Mouse (Mus musculus) lung, postnatal 0 days (tissue): ENCODE data around the gene Plekhf1. TPM values are rescaled to one million over a fixed set of nuclear protein-coding genes. Genes with fewer than 3 reads are reported as not detected.

Experiments
- ATAC-seq: fragments of 200-750 bp; cut with Nextera tagmentation; 2 replicates; pipeline ENCODE4 v1.8.0; 2017; ENCODE audit warnings: moderate library complexity
- DNase-seq: peaks from one replicate; pipeline ENCODE4 v3.0.0-alpha.2; 2016; ENCODE audit warnings: low spot score
- H3K27ac ChIP-seq: fragments of 300-500 bp; sonication (generic); 2 replicates; pipeline ENCODE4 v1.5.1; 2014; ENCODE audit warnings: antibody characterized with exemption, mild to moderate bottlenecking, low read length, mixed read lengths
- H3K27me3 ChIP-seq: fragments of 300-500 bp; sonication (generic); replicated peaks from 2 replicates; pipeline ENCODE4 v1.6.1; 2014; ENCODE audit warnings: low read length, mixed read lengths; ENCODE audit not compliant: insufficient read depth
- H3K36me3 ChIP-seq: fragments of 300-500 bp; sonication (generic); 2 replicates; pipeline ENCODE4 v1.6.1; 2014; ENCODE audit warnings: low read length, mixed read lengths; ENCODE audit not compliant: insufficient read depth
- H3K4me1 ChIP-seq: fragments of 300-500 bp; sonication (generic); 2 replicates; pipeline ENCODE4 v1.6.1; 2014; ENCODE audit warnings: antibody characterized with exemption, low read depth, low read length, mixed read lengths; ENCODE audit not compliant: insufficient read depth
- H3K4me2 ChIP-seq: fragments of 300-500 bp; sonication (generic); replicated peaks from 2 replicates; pipeline ENCODE4 v1.6.1; 2014; ENCODE audit warnings: low read depth, mild to moderate bottlenecking, low read length, moderate library complexity, mixed read lengths
- H3K4me3 ChIP-seq: fragments of 300-500 bp; sonication (generic); 2 replicates; pipeline ENCODE4 v1.5.1; 2014; ENCODE audit warnings: low read depth, low read length
- H3K9ac ChIP-seq: fragments of 300-500 bp; sonication (generic); replicated peaks from 2 replicates; pipeline ENCODE4 v1.6.1; 2014; ENCODE audit warnings: low read depth, mild to moderate bottlenecking
- H3K9me3 ChIP-seq: fragments of 300-500 bp; sonication (generic); 2 replicates; pipeline ENCODE4 v1.6.1; 2016; ENCODE audit warnings: low read length, mixed read lengths
- CTCF ChIP-seq: IDR thresholded peaks from 2 replicates; pipeline ENCODE4 v1.5.1; 2016; ENCODE audit warnings: antibody characterized with exemption, mild to moderate bottlenecking
- EP300 ChIP-seq: IDR thresholded peaks from 2 replicates; pipeline ENCODE4 v1.6.1; 2016; ENCODE audit warnings: antibody characterized with exemption, mild to moderate bottlenecking, control low read depth
- WGBS: fragments of 180-500 bp; shearing (Covaris S2); extraction: QIAGEN DNeasy Blood & Tissue Kit; methylation state at CpG from one replicate; pipeline ENCODE4 v1.1.7; 2014; 5-methylcytosine and 5-hydroxymethylcytosine counted together
- polyA plus RNA-seq: library from polyadenylated mRNA; unstranded; fragments of >200 nt; fragmentation: Nextera tagmentation; extraction: Ambion mirVana; gene quantifications from 2 replicates; pipeline ENCODE4 v1.2.1, GENCODE M21; 2015

Gene Plekhf1
- polyA plus RNA-seq, 1 experiment from 2014 or later: 3.9 TPM

- DNase-seq (no peak), ATAC-seq (no peak)
- Histone ChIP-seq H3K9ac (no peak overlapping the region), H3K9me3 (no peaks in the 10 kb centered on the region), H3K27me3 (no peaks in the 10 kb centered on the region), H3K4me1 (peaks cover 5% of the 10 kb centered on the region; the same call in 1 of the 2 replicates), H3K27ac (no peak overlapping the region), H3K4me2 (0 out of 2 replicates have a peak overlapping the region, but pooled peaks have one; percentile 93), H3K36me3 (no peaks in the 10 kb centered on the region), H3K4me3 (no peak overlapping the region)
- no peak for TF ChIP-seq EP300
- no peak for TF ChIP-seq CTCF
- WGBS: 85% methylated on average over 6 of the region's 6 CpGs
Measured at GRCm38 (mm10) chr7:38184786-38185185, 43.0 kb downstream of the Plekhf1 start.

GRCm38 (mm10) chr7:38184418-38184745 lies 43.4 kb downstream of the Plekhf1 start:
- WGBS: 21% methylated on average over 1 of the region's 1 CpGs
- peak overlapping the region; percentile 79; the same call in 1 of the 2 replicates for H3K27ac ChIP-seq
- peaks cover 5% of the 10 kb centered on the region; the same call in 1 of the 2 replicates for H3K4me1 ChIP-seq
- peak overlapping the region; percentile 56; the same call in 1 of the 2 replicates for H3K4me3 ChIP-seq
- no peaks in the 10 kb centered on the region for H3K9me3 ChIP-seq
- peak overlapping the region; percentile 93 for H3K4me2 ChIP-seq
- 0 out of 2 replicates have a peak overlapping the region, but pooled peaks have one; percentile 37 for H3K9ac ChIP-seq
- no peaks in the 10 kb centered on the region for H3K27me3 ChIP-seq
- ATAC-seq (no peak), DNase-seq (no peak)
- no peak for TF ChIP-seq EP300
- no peak for TF ChIP-seq CTCF
- no peaks in the 10 kb centered on the region for H3K36me3 ChIP-seq

- ATAC-seq (peak; percentile 86), DNase-seq (peak; percentile 81)
- H3K27me3 ChIP-seq: no peaks in the 10 kb centered on the region
- peak overlapping the region; percentile 93 for H3K4me2 ChIP-seq
- peak overlapping the region; percentile 37 for H3K9ac ChIP-seq
- WGBS: 4% methylated on average over 28 of the region's 36 CpGs
- H3K36me3 ChIP-seq: no peaks in the 10 kb centered on the region
- H3K27ac ChIP-seq: peak overlapping the region; percentile 79
- H3K4me3 ChIP-seq: peak overlapping the region; percentile 56
- H3K4me1 ChIP-seq: peaks cover 5% of the 10 kb centered on the region; the same call in 1 of the 2 replicates
- H3K9me3 ChIP-seq: no peaks in the 10 kb centered on the region
- TF ChIP-seq EP300 (no peak), CTCF (no peak)
Measured at GRCm38 (mm10) chr7:38183709-38184417, 44.0 kb downstream of the Plekhf1 start.

GRCm38 (mm10) chr7:38182962-38183687 lies 44.7 kb downstream of the Plekhf1 start, which contains the start of gene 1600014C10Rik:
TSS of gene 1600014C10Rik (plus strand) at chr7:38183217.
- H3K27me3 ChIP-seq: no peaks in the 10 kb centered on the region
- peaks cover 5% of the 10 kb centered on the region; the same call in 1 of the 2 replicates for H3K4me1 ChIP-seq
- no peak for TF ChIP-seq EP300
- no peak for TF ChIP-seq CTCF
- WGBS: 7% methylated on average over 27 of the region's 28 CpGs
- peak within 1 kb of the TSS; percentile 37 for H3K9ac ChIP-seq
- DNase-seq (peak; percentile 49), ATAC-seq (peak; percentile 55)
- no peaks in the 10 kb centered on the region for H3K9me3 ChIP-seq
- H3K4me3 ChIP-seq: peak within 1 kb of the TSS; percentile 56
- peak within 1 kb of the TSS; percentile 79 for H3K27ac ChIP-seq
- H3K4me2 ChIP-seq: peak within 1 kb of the TSS; percentile 93
- H3K36me3 ChIP-seq: no peaks in the 10 kb centered on the region

GRCm38 (mm10) chr7:38182596-38182961 lies 45.2 kb downstream of the Plekhf1 start:
- H3K4me2 ChIP-seq: peak overlapping the region; percentile 93
- H3K9ac ChIP-seq: 0 out of 2 replicates have a peak overlapping the region, but pooled peaks have one; percentile 37
- peak overlapping the region; percentile 79; the same call in 1 of the 2 replicates for H3K27ac ChIP-seq
- H3K36me3 ChIP-seq: no peaks in the 10 kb centered on the region
- WGBS: 1% methylated on average over 11 of the region's 11 CpGs
- H3K27me3 ChIP-seq: no peaks in the 10 kb centered on the region
- peak; percentile 90 for DNase-seq
- H3K4me3 ChIP-seq: peak overlapping the region; percentile 56
- H3K9me3 ChIP-seq: no peaks in the 10 kb centered on the region
- peaks cover 5% of the 10 kb centered on the region; the same call in 1 of the 2 replicates for H3K4me1 ChIP-seq
- peak; percentile 93 for TF ChIP-seq CTCF
- TF ChIP-seq EP300: no peak
- peak; percentile 70 for ATAC-seq

- Histone ChIP-seq H3K27me3 (no peaks in the 10 kb centered on the region), H3K27ac (no peak overlapping the region), H3K9ac (no peak overlapping the region), H3K36me3 (no peaks in the 10 kb centered on the region), H3K4me2 (no peak overlapping the region), H3K9me3 (no peaks in the 10 kb centered on the region), H3K4me1 (peaks cover 5% of the 10 kb centered on the region; the same call in 1 of the 2 replicates), H3K4me3 (no peak overlapping the region)
- no peak for TF ChIP-seq EP300
- TF ChIP-seq CTCF: no peak
- DNase-seq: peak; percentile 20
- ATAC-seq: no peak
- WGBS: 77% methylated on average over 2 of the region's 2 CpGs
Measured at GRCm38 (mm10) chr7:38181366-38181765, 46.5 kb downstream of the Plekhf1 start.
